Mouse (Mus musculus) limb, embryonic 13.5 days (tissue): ENCODE measurements around the gene Atp1a2. TPM values are rescaled to one million over a fixed set of nuclear protein-coding genes. Genes with fewer than 3 reads are reported as not detected.

Source experiments
- ATAC-seq: fragments of 200-750 bp; cut with Nextera tagmentation; 2 replicates; pipeline ENCODE4 v1.8.0; 2017; ENCODE audit warnings: low read depth, moderate number of reproducible peaks, moderate TSS enrichment; ENCODE audit not compliant: low FRiP score
- H3K27ac ChIP-seq: fragments of 300-500 bp; sonication (generic); 2 replicates; pipeline ENCODE4 v1.5.1; 2015; ENCODE audit warnings: inconsistent platforms, mild to moderate bottlenecking, moderate library complexity
- H3K27me3 ChIP-seq: fragments of 300-500 bp; sonication (generic); 2 replicates; pipeline ENCODE4 v1.6.1; 2015; ENCODE audit warnings: mild to moderate bottlenecking, inconsistent platforms
- H3K36me3 ChIP-seq: fragments of 300-500 bp; sonication (generic); 2 replicates; pipeline ENCODE4 v1.6.1; 2015; ENCODE audit warnings: inconsistent platforms, mild to moderate bottlenecking, moderate library complexity
- H3K4me1 ChIP-seq: fragments of 300-500 bp; sonication (generic); 2 replicates; pipeline ENCODE4 v1.6.1; 2015; ENCODE audit warnings: inconsistent platforms
- H3K4me2 ChIP-seq: fragments of 300-500 bp; sonication (generic); replicated peaks from 2 replicates; pipeline ENCODE4 v1.6.1; 2015; ENCODE audit warnings: inconsistent platforms, mild to moderate bottlenecking, moderate library complexity
- H3K4me3 ChIP-seq: fragments of 300-500 bp; sonication (generic); 2 replicates; pipeline ENCODE4 v1.5.1; 2015; ENCODE audit warnings: moderate library complexity, mild to moderate bottlenecking, inconsistent platforms
- H3K9ac ChIP-seq: fragments of 300-500 bp; sonication (generic); 2 replicates; pipeline ENCODE4 v1.6.1; 2015; ENCODE audit warnings: mild to moderate bottlenecking, inconsistent platforms
- H3K9me3 ChIP-seq: fragments of 300-500 bp; sonication (generic); 2 replicates; pipeline ENCODE4 v1.6.1; 2016; ENCODE audit warnings: inconsistent platforms
- WGBS: fragments of 180-500 bp; shearing (Covaris S2); methylation state at CpG from one replicate; pipeline ENCODE4 v1.1.7; 2015; 5-methylcytosine and 5-hydroxymethylcytosine counted together
- polyA plus RNA-seq: library from polyadenylated mRNA; unstranded; fragments of >200 nt; fragmentation: Nextera tagmentation; extraction: Ambion mirVana; gene quantifications from 2 replicates; pipeline ENCODE4 v1.2.1, GENCODE M21; 2015

Gene Atp1a2
- polyA plus RNA-seq, 1 experiment from 2014 or later, result 5.6 TPM

GRCm38 (mm10) chr1:172332925-172333324 is 35.1 kb upstream of the Atp1a2 start:
- H3K36me3 ChIP-seq, result no peaks in the 10 kb centered on the region
- no peaks in the 10 kb centered on the region for H3K9me3 ChIP-seq
- H3K9ac ChIP-seq, result no peak overlapping the region
- H3K4me2 ChIP-seq, result no peak overlapping the region
- 81% methylated on average over 2 of the region's 2 CpGs for WGBS
- no peak overlapping the region for H3K27ac ChIP-seq
- no peaks in the 10 kb centered on the region for H3K4me1 ChIP-seq
- H3K4me3 ChIP-seq, result no peak overlapping the region
- H3K27me3 ChIP-seq, result peaks cover 76% of the 10 kb centered on the region
- no peak for ATAC-seq

DNA sequence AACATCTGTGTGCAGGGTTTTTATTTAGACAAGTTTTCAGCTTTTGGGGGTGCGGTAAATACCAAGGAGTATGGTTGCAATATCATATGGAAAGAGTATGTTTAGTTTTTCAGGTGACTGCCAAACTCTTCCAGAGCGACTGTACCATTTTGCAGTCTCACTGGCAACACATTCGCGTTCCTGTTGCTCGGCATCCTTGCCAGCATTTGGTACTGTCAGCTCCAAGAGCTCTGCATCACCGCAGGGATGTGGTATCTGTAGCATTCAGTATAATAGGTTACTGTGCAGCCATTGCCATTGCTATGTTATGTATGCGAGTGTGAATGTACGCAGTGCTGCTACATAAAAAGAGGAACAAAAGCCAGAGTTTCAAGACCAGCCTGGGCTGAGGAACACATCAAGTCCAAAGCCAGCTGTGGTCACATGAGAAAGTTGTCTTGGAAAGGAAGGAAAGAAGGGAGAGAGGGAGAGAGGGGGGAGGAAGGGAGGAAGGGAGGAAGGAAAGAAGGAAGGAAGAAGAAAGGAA is 33.6 kb upstream of the Atp1a2 start:
- no peak overlapping the region for H3K9ac ChIP-seq
- H3K4me1 ChIP-seq, result 0 out of 2 replicates have a peak, but pooled peaks cover 1% of the 10 kb centered on the region
- no peak for ATAC-seq
- no peaks in the 10 kb centered on the region for H3K36me3 ChIP-seq
- no peak overlapping the region for H3K4me3 ChIP-seq
- H3K9me3 ChIP-seq, result no peaks in the 10 kb centered on the region
- H3K27me3 ChIP-seq, result peaks cover 78% of the 10 kb centered on the region
- no peak overlapping the region for H3K27ac ChIP-seq
- H3K4me2 ChIP-seq, result no peak overlapping the region
- WGBS, result 72% methylated on average over 8 of the region's 8 CpGs

DNA sequence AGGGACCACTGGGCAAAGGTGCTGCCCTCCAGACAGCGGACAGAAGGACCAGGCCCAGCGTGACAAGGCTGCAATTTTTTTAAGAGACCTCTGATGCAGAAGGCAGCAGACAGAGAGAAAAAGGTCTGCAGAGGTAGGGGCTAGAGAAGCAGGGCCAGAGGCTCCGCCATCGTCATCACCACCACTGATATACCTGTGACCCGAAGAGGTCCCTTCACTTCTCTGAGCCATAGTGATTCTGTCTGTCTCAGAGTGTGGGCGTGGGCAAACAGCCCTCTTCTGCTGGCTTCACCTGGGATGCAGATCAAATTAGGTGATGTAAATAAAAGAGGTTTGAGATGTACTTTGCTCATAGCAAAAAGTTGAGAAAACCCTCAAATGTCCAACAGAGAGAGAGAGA is 31.8 kb upstream of the Atp1a2 start:
- 74% methylated on average over 6 of the region's 6 CpGs for WGBS
- no peak overlapping the region for H3K9ac ChIP-seq
- H3K4me1 ChIP-seq, result peaks cover 9% of the 10 kb centered on the region; the same call in 1 of the 2 replicates
- no peak overlapping the region for H3K4me2 ChIP-seq
- ATAC-seq, result no peak
- no peak overlapping the region for H3K27ac ChIP-seq
- H3K4me3 ChIP-seq, result no peak overlapping the region
- no peaks in the 10 kb centered on the region for H3K36me3 ChIP-seq
- H3K27me3 ChIP-seq, result peaks cover 90% of the 10 kb centered on the region
- H3K9me3 ChIP-seq, result no peaks in the 10 kb centered on the region

DNA sequence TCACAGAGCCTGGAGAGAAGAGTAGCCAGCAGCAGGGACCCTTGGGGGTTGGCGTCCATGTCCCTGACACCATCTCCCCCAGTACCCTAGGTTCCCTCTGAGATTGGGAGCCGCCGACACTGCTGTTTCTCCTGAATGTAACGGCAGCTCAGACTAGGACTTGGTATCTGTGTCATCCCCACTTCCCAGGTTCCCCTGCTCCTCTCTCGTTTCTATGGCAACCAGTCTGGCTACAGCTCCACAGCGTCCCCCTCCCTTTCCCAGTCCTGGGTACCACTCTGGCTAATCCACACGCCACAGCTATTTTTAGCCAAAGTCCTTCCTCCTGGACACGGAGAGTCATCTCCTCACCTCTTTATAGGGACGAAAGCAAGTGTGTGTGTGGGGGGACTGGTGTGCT is 31.3 kb upstream of the Atp1a2 start, which contains the start of gene Kcnj9:
Gene Kcnj9 (minus strand): TSS at position 188 of the 400 bp plus-strand sequence.
- WGBS, result 44% methylated on average over 9 of the region's 9 CpGs
- peaks cover 92% of the 10 kb centered on the region for H3K27me3 ChIP-seq
- no peak within 1 kb of the TSS for H3K9ac ChIP-seq
- H3K9me3 ChIP-seq, result no peaks in the 10 kb centered on the region
- no peaks in the 10 kb centered on the region for H3K36me3 ChIP-seq
- H3K4me3 ChIP-seq, result no peak within 1 kb of the TSS
- H3K4me1 ChIP-seq, result peaks cover 9% of the 10 kb centered on the region; the same call in 1 of the 2 replicates
- H3K4me2 ChIP-seq, result no peak within 1 kb of the TSS
- no peak within 1 kb of the TSS for H3K27ac ChIP-seq
- ATAC-seq, result no peak

DNA sequence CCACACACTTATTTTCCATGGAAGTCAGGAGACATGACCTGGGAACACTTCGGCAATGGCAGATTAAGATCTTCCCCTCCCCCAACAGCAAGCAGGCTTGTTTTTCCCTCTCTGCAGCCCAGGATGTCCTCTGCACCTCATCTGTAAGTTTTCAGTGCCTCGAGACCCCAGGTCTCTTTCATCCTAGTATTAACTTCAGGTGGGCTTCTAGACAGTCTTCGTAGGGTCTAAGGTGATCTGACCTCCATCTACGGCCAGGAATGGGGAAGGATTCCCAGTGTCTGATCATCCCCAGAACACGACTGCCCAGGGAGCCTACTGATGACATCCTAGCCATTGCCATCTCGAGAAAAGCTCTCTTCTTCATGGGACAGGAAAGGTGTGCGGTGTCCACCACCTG is 30.6 kb upstream of the Atp1a2 start:
- H3K27me3 ChIP-seq, result peaks cover 88% of the 10 kb centered on the region
- no peak for ATAC-seq
- 78% methylated on average over 7 of the region's 7 CpGs for WGBS
- H3K4me2 ChIP-seq, result no peak overlapping the region
- no peak overlapping the region for H3K9ac ChIP-seq
- no peaks in the 10 kb centered on the region for H3K36me3 ChIP-seq
- H3K4me1 ChIP-seq, result peaks cover 9% of the 10 kb centered on the region; the same call in 1 of the 2 replicates
- no peaks in the 10 kb centered on the region for H3K9me3 ChIP-seq
- no peak overlapping the region for H3K4me3 ChIP-seq
- H3K27ac ChIP-seq, result no peak overlapping the region

GRCm38 (mm10) chr1:172328041-172328440 is 30.2 kb upstream of the Atp1a2 start:
- Histone ChIP-seq H3K36me3 (no peaks in the 10 kb centered on the region), H3K9ac (no peak overlapping the region), H3K9me3 (no peaks in the 10 kb centered on the region), H3K4me3 (no peak overlapping the region), H3K27me3 (peaks cover 88% of the 10 kb centered on the region), H3K4me1 (peaks cover 9% of the 10 kb centered on the region; the same call in 1 of the 2 replicates), H3K4me2 (no peak overlapping the region), H3K27ac (no peak overlapping the region)
- no peak for ATAC-seq
- 65% methylated on average over 3 of the region's 3 CpGs for WGBS

GRCm38 (mm10) chr1:172327206-172328001 is 29.5 kb upstream of the Atp1a2 start:
- H3K4me1 ChIP-seq, result peaks cover 9% of the 10 kb centered on the region; the same call in 1 of the 2 replicates
- H3K9me3 ChIP-seq, result no peaks in the 10 kb centered on the region
- peaks cover 85% of the 10 kb centered on the region for H3K27me3 ChIP-seq

DNA sequence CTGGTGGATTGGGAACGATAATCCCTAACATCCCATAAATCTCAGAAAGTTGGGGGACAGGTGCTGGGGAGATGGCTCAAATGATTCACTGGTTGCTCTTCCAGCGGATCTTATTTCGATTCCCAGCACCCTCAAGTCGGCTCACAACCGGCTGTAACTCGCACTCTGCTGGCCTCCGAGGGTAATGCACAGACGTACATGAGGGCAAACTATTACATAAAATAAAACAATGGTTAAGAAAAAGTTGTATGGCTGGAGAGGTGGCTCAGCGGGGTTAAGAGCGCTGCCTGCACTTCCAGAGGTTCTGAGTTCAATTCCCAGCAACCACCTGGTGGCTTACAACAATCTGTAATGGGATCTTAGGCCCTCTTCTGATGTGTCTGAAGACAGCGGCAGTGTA is 28.8 kb upstream of the Atp1a2 start:
- no peak overlapping the region for H3K27ac ChIP-seq
- peak overlapping the region; percentile 50 for H3K4me3 ChIP-seq
- ATAC-seq, result no peak
- WGBS, result 56% methylated on average over 11 of the region's 11 CpGs
- H3K9ac ChIP-seq, result no peak overlapping the region
- H3K36me3 ChIP-seq, result no peaks in the 10 kb centered on the region
- peaks cover 82% of the 10 kb centered on the region for H3K27me3 ChIP-seq
- H3K4me2 ChIP-seq, result peak overlapping the region; percentile 85
- peaks cover 9% of the 10 kb centered on the region; the same call in 1 of the 2 replicates for H3K4me1 ChIP-seq
- no peaks in the 10 kb centered on the region for H3K9me3 ChIP-seq

More at GRCm38 (mm10) chr1:172327206-172328001, 29.5 kb upstream of the Atp1a2 start:
- no peak for ATAC-seq
- no peaks in the 10 kb centered on the region for H3K36me3 ChIP-seq
- no peak overlapping the region for H3K4me2 ChIP-seq
- no peak overlapping the region for H3K27ac ChIP-seq
- no peak overlapping the region for H3K4me3 ChIP-seq
- no peak overlapping the region for H3K9ac ChIP-seq
- WGBS, result 83% methylated on average over 16 of the region's 16 CpGs

GRCm38 (mm10) chr1:172325680-172326535 is 28.0 kb upstream of the Atp1a2 start:
- peaks cover 76% of the 10 kb centered on the region for H3K27me3 ChIP-seq
- H3K4me3 ChIP-seq, result peak overlapping the region; percentile 50
- H3K9ac ChIP-seq, result peak overlapping the region; percentile 58
- WGBS, result 19% methylated on average over 94 of the region's 94 CpGs
- H3K4me1 ChIP-seq, result peaks cover 9% of the 10 kb centered on the region; the same call in 1 of the 2 replicates
- H3K36me3 ChIP-seq, result peaks cover 2% of the 10 kb centered on the region; the same call in 1 of the 2 replicates
- peak overlapping the region; percentile 85 for H3K4me2 ChIP-seq
- no peak overlapping the region for H3K27ac ChIP-seq
- H3K9me3 ChIP-seq, result no peaks in the 10 kb centered on the region
- ATAC-seq, result peak; percentile 38; the same call in 1 of the 2 replicates

DNA sequence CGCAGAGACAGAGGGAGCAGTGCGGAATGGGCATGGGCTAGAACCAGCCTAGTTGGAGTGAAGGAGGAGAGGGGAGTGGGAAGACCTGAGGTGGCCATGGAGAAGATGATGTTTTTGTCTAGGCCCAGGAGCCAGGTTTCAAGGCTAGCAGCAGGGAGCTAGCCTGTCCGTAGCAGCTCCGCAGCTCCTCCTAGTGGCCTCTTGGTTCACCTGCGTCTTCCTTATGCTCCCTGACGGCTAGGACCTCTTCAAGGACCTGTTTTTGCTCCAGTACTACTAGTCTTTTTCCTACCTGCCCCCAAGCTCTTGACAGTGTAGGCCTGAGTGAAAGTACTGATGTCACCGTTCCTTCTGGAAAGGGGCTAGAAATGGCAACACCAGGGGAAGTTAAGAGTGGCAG is 26.9 kb upstream of the Atp1a2 start:
- H3K4me3 ChIP-seq, result no peak overlapping the region
- H3K36me3 ChIP-seq, result peaks cover 13% of the 10 kb centered on the region
- H3K9ac ChIP-seq, result no peak overlapping the region
- 15% methylated on average over 7 of the region's 7 CpGs for WGBS
- peaks cover 64% of the 10 kb centered on the region for H3K27me3 ChIP-seq
- H3K4me2 ChIP-seq, result no peak overlapping the region
- peak; percentile 52 for ATAC-seq
- H3K27ac ChIP-seq, result no peak overlapping the region
- H3K4me1 ChIP-seq, result peaks cover 9% of the 10 kb centered on the region; the same call in 1 of the 2 replicates
- no peaks in the 10 kb centered on the region for H3K9me3 ChIP-seq

GRCm38 (mm10) chr1:172323801-172324359 is 26.0 kb upstream of the Atp1a2 start:
- no peak overlapping the region for H3K4me2 ChIP-seq
- H3K9me3 ChIP-seq, result no peaks in the 10 kb centered on the region
- H3K4me3 ChIP-seq, result no peak overlapping the region
- no peak overlapping the region for H3K27ac ChIP-seq
- 0 out of 2 replicates have a peak overlapping the region, but pooled peaks have one; percentile 13 for H3K9ac ChIP-seq
- H3K36me3 ChIP-seq, result peaks cover 20% of the 10 kb centered on the region
- WGBS, result 67% methylated on average over 6 of the region's 6 CpGs
- peaks cover 55% of the 10 kb centered on the region for H3K27me3 ChIP-seq
- no peak for ATAC-seq
- H3K4me1 ChIP-seq, result peaks cover 9% of the 10 kb centered on the region; the same call in 1 of the 2 replicates
